Mouse (Mus musculus) hindbrain, embryonic 15.5 days (tissue): ENCODE results near the gene Eef1akmt3. TPM values are rescaled to one million over a fixed set of nuclear protein-coding genes. Genes with fewer than 3 reads are reported as not detected.

ENCODE experiments used
- ATAC-seq: fragments of 200-750 bp; cut with Nextera tagmentation; 2 replicates; pipeline ENCODE4 v1.8.0; 2017; ENCODE audit warnings: low read depth, moderate number of reproducible peaks, moderate TSS enrichment; ENCODE audit not compliant: low FRiP score
- H3K27ac ChIP-seq: fragments of 300-500 bp; sonication (generic); replicated peaks from 2 replicates; pipeline ENCODE4 v1.5.1; 2015; ENCODE audit warnings: mild to moderate bottlenecking, inconsistent platforms
- H3K27me3 ChIP-seq: fragments of 300-500 bp; sonication (generic); 2 replicates; pipeline ENCODE4 v1.6.1; 2015; ENCODE audit warnings: control low read depth, inconsistent platforms
- H3K36me3 ChIP-seq: fragments of 300-500 bp; sonication (generic); 2 replicates; pipeline ENCODE4 v1.6.1; 2015; ENCODE audit warnings: control low read depth, inconsistent platforms
- H3K4me1 ChIP-seq: fragments of 300-500 bp; sonication (generic); replicated peaks from 2 replicates; pipeline ENCODE4 v1.6.1; 2015; ENCODE audit warnings: control low read depth, inconsistent platforms
- H3K4me2 ChIP-seq: fragments of 300-500 bp; sonication (generic); 2 replicates; pipeline ENCODE4 v1.6.1; 2015; ENCODE audit warnings: moderate library complexity, mild to moderate bottlenecking, inconsistent platforms
- H3K4me3 ChIP-seq: fragments of 300-500 bp; sonication (generic); 2 replicates; pipeline ENCODE4 v1.5.1; 2015; ENCODE audit warnings: mild to moderate bottlenecking, inconsistent platforms
- H3K9ac ChIP-seq: fragments of 300-500 bp; sonication (generic); 2 replicates; pipeline ENCODE4 v1.6.1; 2015; ENCODE audit warnings: inconsistent platforms
- H3K9me3 ChIP-seq: fragments of 300-500 bp; sonication (generic); 2 replicates; pipeline ENCODE4 v1.6.1; 2016; ENCODE audit warnings: control low read depth, inconsistent platforms
- WGBS: fragments of 180-500 bp; shearing (Covaris S2); methylation state at CpG from one replicate; pipeline ENCODE4 v1.1.7; 2015; 5-methylcytosine and 5-hydroxymethylcytosine counted together
- microRNA counts: library from miRNA; unstranded; fragments of <30 nt; microRNA quantifications from one replicate; lab custom pipeline; 2016
- microRNA-seq: library from miRNA; unstranded; fragments of <30 nt; microRNA quantifications from one replicate; pipeline ENCODE4, GENCODE M21; 2016
- polyA plus RNA-seq: library from polyadenylated mRNA; unstranded; fragments of >200 nt; fragmentation: Nextera tagmentation; extraction: Ambion mirVana; gene quantifications from 2 replicates; pipeline ENCODE4 v1.2.1, GENCODE M21; 2015

The Eef1akmt3 gene
- polyA plus RNA-seq, 1 experiment from 2014 or later = 0.14 TPM

GRCm38 (mm10) chr10:126986541-126986961 lies 54.8 kb downstream of the Eef1akmt3 start:
- Histone ChIP-seq H3K27me3 (no peaks in the 10 kb centered on the region), H3K9me3 (no peaks in the 10 kb centered on the region), H3K9ac (no peak overlapping the region), H3K36me3 (no peaks in the 10 kb centered on the region), H3K4me2 (0 out of 2 replicates have a peak overlapping the region, but pooled peaks have one; percentile 0), H3K27ac (peak overlapping the region; percentile 73), H3K4me1 (peaks cover 86% of the 10 kb centered on the region), H3K4me3 (no peak overlapping the region)
- 43% methylated on average over 4 of the region's 4 CpGs for WGBS
- ATAC-seq = peak; percentile 60

- Histone ChIP-seq H3K4me3 (no peak overlapping the region), H3K27me3 (no peaks in the 10 kb centered on the region), H3K4me2 (no peak overlapping the region), H3K36me3 (no peaks in the 10 kb centered on the region), H3K27ac (peak overlapping the region; percentile 73; the same call in 1 of the 2 replicates), H3K4me1 (peaks cover 89% of the 10 kb centered on the region), H3K9me3 (no peaks in the 10 kb centered on the region), H3K9ac (no peak overlapping the region)
- ATAC-seq = no peak
- WGBS = 91% methylated on average over 9 of the region's 9 CpGs
Measured at GRCm38 (mm10) chr10:126985579-126985978, 55.7 kb downstream of the Eef1akmt3 start.

DNA sequence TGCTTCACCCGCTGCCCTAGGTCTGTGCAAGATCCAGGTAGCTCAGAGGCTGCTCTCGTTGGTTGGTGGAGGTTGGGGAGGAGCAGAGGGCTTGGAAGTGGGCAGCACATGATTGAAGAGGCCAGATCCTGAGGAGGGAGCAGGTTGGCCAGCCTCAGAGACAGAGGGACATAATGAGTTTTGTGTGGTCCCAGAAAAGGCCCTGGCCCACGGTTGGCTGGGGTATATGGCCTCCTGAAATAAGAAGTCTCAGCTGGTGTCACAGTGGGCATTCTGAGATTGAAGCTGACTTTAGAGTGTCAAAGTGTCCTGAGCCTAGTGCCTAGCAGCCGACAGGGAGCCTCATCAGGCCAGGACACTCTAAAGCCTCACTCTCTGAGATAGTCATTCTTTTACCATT lies 56.2 kb downstream of the Eef1akmt3 start:
- peaks cover 89% of the 10 kb centered on the region for H3K4me1 ChIP-seq
- no peak overlapping the region for H3K27ac ChIP-seq
- no peak for ATAC-seq
- H3K4me2 ChIP-seq = 0 out of 2 replicates have a peak overlapping the region, but pooled peaks have one; percentile 2
- no peaks in the 10 kb centered on the region for H3K36me3 ChIP-seq
- WGBS = 69% methylated on average over 4 of the region's 4 CpGs
- H3K4me3 ChIP-seq = no peak overlapping the region
- no peaks in the 10 kb centered on the region for H3K9me3 ChIP-seq
- no peaks in the 10 kb centered on the region for H3K27me3 ChIP-seq
- H3K9ac ChIP-seq = no peak overlapping the region

DNA sequence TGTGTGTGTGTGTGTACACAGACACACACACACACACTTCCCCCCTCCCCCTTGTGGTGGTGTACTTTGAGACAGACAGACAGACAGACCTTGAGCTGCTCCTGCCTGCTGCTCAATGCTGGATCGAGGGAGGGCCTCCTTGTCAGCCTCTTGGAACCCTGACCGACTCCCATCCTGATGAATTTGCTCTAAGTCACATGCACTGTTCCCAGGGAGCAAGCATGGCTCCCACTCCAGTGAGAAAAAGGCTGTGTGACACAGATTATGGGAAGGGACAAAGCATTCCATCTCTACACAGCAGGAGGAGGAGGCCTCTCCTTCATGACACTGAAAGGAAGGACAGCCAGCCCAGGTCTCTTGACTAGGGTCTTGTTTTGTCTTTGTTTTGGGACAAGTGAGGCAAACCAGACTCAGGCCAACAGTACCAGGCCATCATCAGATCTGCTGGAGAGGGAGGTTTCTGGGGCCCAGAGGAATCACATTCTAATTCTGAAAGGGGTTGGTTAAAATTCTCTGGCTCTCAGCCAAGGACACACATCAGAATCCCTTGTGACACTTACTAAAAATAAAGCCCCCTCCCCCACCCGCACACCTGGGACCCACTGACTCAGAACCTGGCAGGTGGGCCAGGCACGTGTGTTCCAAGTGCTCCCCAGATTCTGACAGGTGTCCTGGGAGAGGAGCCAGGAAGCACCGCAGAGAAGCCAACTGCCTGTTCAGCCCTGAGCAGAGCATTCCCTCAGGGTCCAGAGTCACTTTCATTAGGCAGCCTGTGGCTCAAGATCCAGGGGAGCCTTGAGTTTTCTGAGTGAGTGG lies 56.9 kb downstream of the Eef1akmt3 start:
- H3K27me3 ChIP-seq = no peaks in the 10 kb centered on the region
- no peak overlapping the region for H3K9ac ChIP-seq
- H3K4me3 ChIP-seq = no peak overlapping the region
- H3K36me3 ChIP-seq = no peaks in the 10 kb centered on the region
- peak overlapping the region; percentile 75 for H3K4me2 ChIP-seq
- 27% methylated on average over 5 of the region's 5 CpGs for WGBS
- no peak for ATAC-seq
- peak overlapping the region; percentile 26; the same call in 1 of the 2 replicates for H3K27ac ChIP-seq
- peaks cover 87% of the 10 kb centered on the region for H3K4me1 ChIP-seq
- no peaks in the 10 kb centered on the region for H3K9me3 ChIP-seq

GRCm38 (mm10) chr10:126983193-126983725 lies 58.1 kb downstream of the Eef1akmt3 start:
- ATAC-seq = no peak
- Histone ChIP-seq H3K4me2 (peak overlapping the region; percentile 75), H3K9me3 (no peaks in the 10 kb centered on the region), H3K36me3 (no peaks in the 10 kb centered on the region), H3K4me1 (peaks cover 83% of the 10 kb centered on the region), H3K9ac (peak overlapping the region; percentile 8; the same call in 1 of the 2 replicates), H3K4me3 (no peak overlapping the region), H3K27ac (no peak overlapping the region), H3K27me3 (no peaks in the 10 kb centered on the region)
- 61% methylated on average over 14 of the region's 14 CpGs for WGBS

DNA sequence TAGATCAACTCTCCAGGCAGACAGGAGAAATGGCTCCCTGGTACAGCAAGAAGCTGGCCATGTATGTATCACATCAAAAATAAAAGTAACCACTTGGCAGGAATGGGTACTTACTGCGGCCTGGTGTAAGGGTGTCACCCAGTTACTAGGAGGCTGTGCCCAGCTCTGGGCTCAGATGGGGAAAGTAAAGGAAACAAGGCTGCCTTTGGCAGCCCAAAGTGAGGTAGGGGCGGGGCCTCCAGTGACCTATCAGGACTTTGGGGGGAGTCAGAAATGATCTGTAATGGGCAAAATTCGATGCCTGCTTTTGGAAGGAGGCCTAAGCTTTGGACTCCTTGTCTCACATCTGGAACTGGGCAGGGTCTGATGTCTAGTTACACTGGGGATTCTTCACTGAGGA lies 59.6 kb downstream of the Eef1akmt3 start:
- Histone ChIP-seq H3K36me3 (no peaks in the 10 kb centered on the region), H3K27ac (no peak overlapping the region), H3K4me3 (peak overlapping the region; percentile 93; the same call in 1 of the 2 replicates), H3K9ac (no peak overlapping the region), H3K4me1 (peaks cover 76% of the 10 kb centered on the region), H3K27me3 (peaks cover 2% of the 10 kb centered on the region; the same call in 1 of the 2 replicates), H3K9me3 (no peaks in the 10 kb centered on the region), H3K4me2 (peak overlapping the region; percentile 75)
- WGBS = 68% methylated on average over 3 of the region's 3 CpGs
- ATAC-seq = no peak

MicroRNAs within 50 kb of the gene (microRNA counts, 519-probe panel; counts per million panel counts)
- microRNA mmu-miR-26a (lab: Ali Mortazavi, UCI) (2,517 counts per million, percentile 39 among the panel's probes with 10 or more counts), microRNA mmu-miR-546 (lab: Ali Mortazavi, UCI) (not detected)

Small RNA genes within 50 kb of the gene (microRNA-seq; reads per million reads assigned to microRNA genes)
- 28.8 reads per million, percentile 38 among the genes with 10 or more reads in this experiment for gene Mir26a-2
- not detected for gene Mir546

Other genes starting within 250 kb of the Eef1akmt3 start
- 14.0 and 15.4 TPM in 2 replicates for gene Atp23, start 140.2 kb downstream of the Eef1akmt3 start, polyA plus RNA-seq
- 19.0 and 19.4 TPM in 2 replicates for gene Ctdsp2, start 62.8 kb downstream of the Eef1akmt3 start, polyA plus RNA-seq
- gene Avil, start 40.8 kb downstream of the Eef1akmt3 start, polyA plus RNA-seq = 4.2 and 11.6 TPM in 2 replicates
- gene Tsfm, start 10.7 kb downstream of the Eef1akmt3 start, polyA plus RNA-seq = 61.6 and 64.7 TPM in 2 replicates
- gene Mettl1, start 99 bp downstream of the Eef1akmt3 start, polyA plus RNA-seq = 22.8 and 25.1 TPM in 2 replicates
- gene Cyp27b1, start 6.7 kb upstream of the Eef1akmt3 start, polyA plus RNA-seq = 0.21 and 0.26 TPM in 2 replicates
- gene March9, start 18.7 kb upstream of the Eef1akmt3 start, polyA plus RNA-seq = 7.3 and 8.4 TPM in 2 replicates
- gene Cdk4, start 22.0 kb upstream of the Eef1akmt3 start, polyA plus RNA-seq = 743 and 831 TPM in 2 replicates
- 120 and 123 TPM in 2 replicates for gene Tspan31, start 28.8 kb upstream of the Eef1akmt3 start, polyA plus RNA-seq
- 4.0 and 4.9 TPM in 2 replicates for gene Agap2, start 33.8 kb upstream of the Eef1akmt3 start, polyA plus RNA-seq
- 125 and 130 TPM in 2 replicates for gene Os9, start 79.6 kb upstream of the Eef1akmt3 start, polyA plus RNA-seq
- gene B4galnt1, start 123.7 kb upstream of the Eef1akmt3 start, polyA plus RNA-seq = 54.0 and 74.6 TPM in 2 replicates
- 0.91 and 1.0 TPM in 2 replicates for gene Slc26a10, start 139.1 kb upstream of the Eef1akmt3 start, polyA plus RNA-seq
- 27.3 and 30.3 TPM in 2 replicates for gene Arhgef25, start 148.6 kb upstream of the Eef1akmt3 start, polyA plus RNA-seq
- 240 and 266 TPM in 2 replicates for gene Dtx3, start 154.2 kb upstream of the Eef1akmt3 start, polyA plus RNA-seq
- gene Pip4k2c, start 170.1 kb upstream of the Eef1akmt3 start, polyA plus RNA-seq = 19.1 and 19.6 TPM in 2 replicates
- 110 and 114 TPM in 2 replicates for gene Kif5a, start 221.8 kb upstream of the Eef1akmt3 start, polyA plus RNA-seq
- gene Dctn2, start 224.9 kb upstream of the Eef1akmt3 start, polyA plus RNA-seq = 336 and 350 TPM in 2 replicates
- 16.1 and 17.5 TPM in 2 replicates for gene Mbd6, start 247.5 kb upstream of the Eef1akmt3 start, polyA plus RNA-seq